Mouse (Mus musculus) liver, postnatal 0 days (tissue): ENCODE data around the gene Fkbp9.

Source experiments
- CTCF ChIP-seq: sonication (generic); IDR thresholded peaks from 2 replicates; pipeline ENCODE4 v1.5.1; 2016; ENCODE audit warnings: antibody characterized with exemption, low read depth
- EP300 ChIP-seq: IDR thresholded peaks from 2 replicates; pipeline ENCODE4 v1.6.1; 2016; ENCODE audit warnings: antibody characterized with exemption, low read depth, mild to moderate bottlenecking

DNA sequence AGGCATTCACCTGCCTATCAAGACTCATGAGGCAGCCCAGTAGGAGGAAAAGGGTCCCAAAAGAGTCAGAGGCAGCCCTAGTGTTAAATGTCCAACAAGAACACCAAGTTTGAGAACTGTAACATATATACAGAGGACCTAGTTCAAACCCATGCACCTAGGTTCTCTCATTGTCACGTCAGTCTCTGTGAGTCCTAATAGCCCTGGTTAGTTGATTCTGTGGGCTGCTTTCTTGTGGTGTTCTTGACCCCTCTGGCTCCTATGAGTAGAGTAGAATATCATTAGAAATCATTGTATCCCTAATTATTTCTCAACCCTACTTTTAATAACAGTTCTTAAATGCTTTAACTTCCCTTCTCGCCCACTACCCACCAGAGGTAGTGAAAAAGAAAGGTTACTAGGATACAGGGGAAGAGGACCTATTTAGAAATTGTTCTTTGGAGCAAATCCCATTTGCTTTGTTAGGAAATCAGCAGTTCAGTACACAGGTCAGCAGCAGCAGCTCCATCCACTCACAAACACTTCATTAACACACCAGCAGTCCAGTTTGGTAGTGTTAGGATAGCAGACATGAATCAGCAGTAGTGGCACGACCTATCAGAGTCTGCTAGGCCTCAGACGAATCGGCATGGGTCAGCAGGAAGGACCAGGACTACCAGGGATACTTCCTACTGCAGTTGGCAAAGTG is 13.3 kb upstream of the Fkbp9 start:
- TF ChIP-seq CTCF (no peak), EP300 (no peak)
